Mouse (Mus musculus) gastrocnemius, postnatal 14 days (tissue): Measurements from ENCODE around the gene Krt42. TPM values are rescaled to one million over a fixed set of nuclear protein-coding genes. Genes with fewer than 3 reads are reported as not detected.
"Not testable (repeated sequence)": the region's sequence is repeated elsewhere in the genome, so short reads cannot be mapped to it uniquely, and the experiment has no call there.

ENCODE experiments used
- DNase-seq: peaks from one replicate; pipeline ENCODE4 v3.0.0; 2021; ENCODE audit warnings: mixed read lengths
- intact Hi-C: fragments of 180-260 bp; cut with DNase I; formaldehyde crosslinking; loops from one replicate; pipeline ENCODE4 v1.15.1; 2025; ENCODE audit warnings: low total_unique reads
- long read RNA-seq, 2 experiments: library from polyadenylated mRNA; stranded (forward); transcript quantifications; one replicate each; pipeline ENCODE4 v2.0.0; 2021
- total RNA-seq, 2 experiments: library from RNA; stranded (reverse); gene quantifications; 2 replicates each; pipeline ENCODE4 v1.2.3; 2021

Krt42 gene
- not detected for total RNA-seq
- long read RNA-seq, experiment 1 = 0 reads
- long read RNA-seq, experiment 2 = 0 reads

- no peak for DNase-seq
- intact Hi-C loops = loop anchor here (10.0 kb wide), 1 partner anchor 95 kb away; no protein-coding TSS in a partner anchor
Measured at GRCm38 (mm10) chr11:100269821-100270332, at the start of gene Krt42. Gene Krt42 (minus strand): TSS chr11:100269871.

GRCm38 (mm10) chr11:100318529-100319451 is 49.1 kb upstream of the Krt42 start:
- DNase-seq = no peak
- intact Hi-C loops = no loop called here

GRCm38 (mm10) chr11:100317826-100318380 is 48.2 kb upstream of the Krt42 start:
- DNase-seq = no peak
- intact Hi-C loops = no loop called here

DNA sequence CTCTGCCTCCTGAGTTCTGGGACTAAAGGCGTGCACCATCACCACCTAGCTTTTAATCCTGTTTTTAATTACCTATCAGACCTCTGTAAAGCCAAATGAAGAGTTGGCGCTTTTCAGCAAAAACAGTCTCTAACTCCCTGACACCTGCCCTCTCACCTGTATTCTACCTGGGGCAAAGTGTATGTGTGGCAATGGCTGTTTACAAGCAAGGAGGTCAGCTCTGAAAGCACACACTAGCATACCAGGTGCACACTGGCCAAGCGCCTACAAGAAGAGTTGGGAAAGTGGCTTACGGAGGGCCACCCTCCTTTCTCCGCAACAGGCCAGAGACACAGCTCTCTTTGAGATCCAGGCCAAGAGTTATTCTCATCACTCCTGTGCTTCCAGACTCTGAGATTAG is 45.8 kb upstream of the Krt42 start:
- no peak for DNase-seq
- intact Hi-C loops = no loop called here

DNA sequence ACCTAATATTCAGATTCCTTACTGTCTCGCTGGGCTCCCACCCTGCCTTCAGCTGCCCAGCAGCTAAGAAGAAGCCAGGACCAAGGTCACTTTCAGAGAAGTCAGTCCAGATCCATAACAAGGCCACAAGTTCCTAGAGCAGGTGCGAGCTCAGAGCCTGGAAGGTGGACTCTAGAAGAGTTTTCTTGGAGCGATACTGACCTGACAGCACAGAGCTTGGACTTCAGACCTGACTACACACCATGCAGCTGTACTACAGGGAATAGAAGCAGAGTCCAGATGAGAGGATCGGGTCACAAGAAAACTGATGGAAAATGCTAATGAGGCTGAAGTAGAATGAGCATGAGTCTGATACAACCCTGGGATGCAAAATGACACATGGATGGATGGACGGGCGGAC is 43.8 kb upstream of the Krt42 start:
- DNase-seq = no peak
- intact Hi-C loops = no loop called here

DNA sequence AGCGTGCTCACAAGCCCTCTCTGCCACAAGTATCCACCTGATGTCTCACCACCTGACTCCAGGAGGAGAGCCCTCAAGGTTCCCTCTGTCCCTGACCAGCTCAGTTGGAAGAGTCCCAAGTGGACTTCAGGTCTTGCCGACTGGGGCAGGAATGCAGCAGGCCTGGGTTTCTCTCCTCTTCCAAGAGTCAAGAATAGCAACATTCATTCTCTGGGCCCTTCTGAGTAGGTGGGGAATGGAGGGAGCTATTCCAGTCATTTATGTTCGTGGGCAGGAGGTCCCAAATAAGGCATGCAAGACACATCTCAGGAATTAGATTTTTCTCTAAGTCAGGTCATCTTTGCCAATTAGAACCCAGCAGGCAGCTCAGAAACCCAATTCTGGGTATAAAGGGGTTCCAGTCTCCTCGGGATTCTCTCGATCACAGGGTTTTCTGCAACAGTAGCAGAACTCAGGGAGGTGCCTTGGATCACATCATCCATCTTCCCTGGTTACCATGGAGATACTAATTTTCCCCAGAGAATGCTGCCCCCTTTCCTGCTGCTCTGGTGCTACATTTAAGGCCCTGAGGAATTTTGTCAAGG is 42.5 kb upstream of the Krt42 start:
- DNase-seq = no peak
- intact Hi-C loops = no loop called here

- DNase-seq = no peak
- intact Hi-C loops = no loop called here
Measured at GRCm38 (mm10) chr11:100311656-100312055, 42.0 kb upstream of the Krt42 start.

DNA sequence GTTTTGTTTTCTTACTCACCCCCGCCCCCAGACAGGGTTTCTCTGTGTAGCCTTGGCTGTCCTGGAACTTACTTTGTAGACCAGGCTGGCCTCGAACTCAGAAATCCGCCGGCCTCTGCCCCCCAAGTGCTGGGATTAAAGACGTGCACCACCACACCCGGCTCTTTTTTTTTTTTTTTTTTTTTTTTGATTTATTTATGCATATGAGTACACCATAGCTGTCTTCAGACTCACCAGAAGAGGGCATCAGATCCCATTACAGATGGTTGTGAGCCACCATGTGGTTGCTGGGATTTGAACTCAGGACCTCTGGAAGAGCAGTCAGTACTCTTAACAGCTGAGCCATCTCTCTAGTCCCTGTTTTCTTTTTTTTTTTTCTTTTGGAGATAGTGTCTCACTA is 39.0 kb upstream of the Krt42 start:
- intact Hi-C loops, DNase-seq: not testable (repeated sequence)

GRCm38 (mm10) chr11:100307900-100308299 is 38.2 kb upstream of the Krt42 start:
- DNase-seq = no peak
- intact Hi-C loops = no loop called here

DNA sequence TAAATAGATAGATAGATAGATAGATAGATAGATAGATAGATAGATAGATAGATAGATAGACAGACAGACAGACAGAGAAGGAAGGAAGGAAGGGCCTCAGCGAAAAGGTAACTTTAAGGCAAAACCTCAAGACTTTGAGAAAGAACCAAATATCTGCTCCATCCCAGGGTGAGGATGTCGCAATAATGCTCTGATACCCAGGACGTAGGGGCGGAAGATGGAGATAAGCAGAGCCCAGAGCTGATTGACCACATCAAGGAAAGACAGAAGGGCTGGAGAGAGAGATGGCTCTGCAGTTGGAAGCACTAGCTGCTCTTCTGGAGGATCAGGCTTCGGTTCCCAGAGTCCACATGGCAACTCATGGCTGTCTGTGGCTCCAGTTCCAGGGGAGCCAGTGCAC is 31.6 kb upstream of the Krt42 start:
- DNase-seq = no peak
- intact Hi-C loops = no loop called here

DNA sequence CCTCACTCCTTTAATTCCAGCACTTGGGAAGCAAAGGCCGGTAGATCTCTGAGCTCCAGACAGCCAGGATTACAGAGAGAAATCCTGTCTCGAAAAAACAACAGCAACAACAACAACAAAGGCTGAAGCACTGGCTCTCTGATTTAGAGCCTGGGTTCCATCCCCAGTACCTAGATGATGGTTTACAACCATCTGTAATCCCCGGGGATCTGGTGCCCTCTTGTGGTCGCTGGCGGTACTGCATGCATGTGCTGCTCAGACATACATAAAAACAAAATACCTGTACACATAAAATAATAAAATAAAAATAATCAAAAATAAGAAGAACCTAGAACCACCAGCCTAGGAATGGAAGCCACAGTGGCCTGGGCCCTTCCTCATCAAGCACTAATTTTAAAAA is 30.6 kb upstream of the Krt42 start:
- DNase-seq = peak; percentile 41
- intact Hi-C loops = no loop called here

DNA sequence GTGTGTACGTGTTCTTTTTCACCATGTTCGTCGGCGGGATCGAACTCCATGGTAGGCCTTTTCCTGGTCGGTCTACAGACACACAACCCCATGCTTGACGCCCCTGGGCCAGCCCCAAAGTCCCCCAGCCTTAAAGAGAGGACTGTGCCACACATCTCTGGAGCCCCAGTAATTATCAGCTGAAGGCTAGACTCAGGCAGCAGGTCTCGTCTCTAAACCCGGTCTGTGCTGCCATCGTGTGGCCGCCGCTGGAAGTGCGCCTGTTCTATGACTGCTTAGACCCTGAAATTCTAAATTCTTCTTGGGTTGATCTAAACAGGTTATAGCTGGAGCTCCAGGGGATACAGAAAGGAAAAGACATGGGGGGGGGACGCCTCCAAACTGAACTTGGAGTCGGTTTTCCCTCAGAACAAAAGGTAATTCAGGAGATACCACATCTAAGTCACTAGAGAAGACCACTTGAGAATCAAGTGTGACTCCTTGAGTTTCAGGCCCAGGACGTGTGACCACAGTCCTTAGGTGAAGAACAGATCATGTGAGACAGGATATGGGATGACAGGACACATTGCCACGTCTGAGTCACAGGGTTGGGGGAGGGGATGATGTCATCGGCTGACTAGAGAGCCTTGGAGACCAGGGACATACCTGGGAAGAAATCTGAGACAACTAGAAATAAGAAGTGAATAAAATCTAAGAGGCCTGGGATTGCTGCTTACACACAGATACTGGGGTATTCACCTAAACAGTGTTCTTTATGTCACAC is 28.8 kb upstream of the Krt42 start:
- intact Hi-C loops = loop anchor here (10.0 kb wide), 1 partner anchor 834 kb away; no protein-coding TSS in a partner anchor
- peak; percentile 74 for DNase-seq

- intact Hi-C loops = loop anchor here (10.0 kb wide), 1 partner anchor 833 kb away; no protein-coding TSS in a partner anchor
- no peak for DNase-seq
Measured at GRCm38 (mm10) chr11:100297801-100298200, 28.1 kb upstream of the Krt42 start.

DNA sequence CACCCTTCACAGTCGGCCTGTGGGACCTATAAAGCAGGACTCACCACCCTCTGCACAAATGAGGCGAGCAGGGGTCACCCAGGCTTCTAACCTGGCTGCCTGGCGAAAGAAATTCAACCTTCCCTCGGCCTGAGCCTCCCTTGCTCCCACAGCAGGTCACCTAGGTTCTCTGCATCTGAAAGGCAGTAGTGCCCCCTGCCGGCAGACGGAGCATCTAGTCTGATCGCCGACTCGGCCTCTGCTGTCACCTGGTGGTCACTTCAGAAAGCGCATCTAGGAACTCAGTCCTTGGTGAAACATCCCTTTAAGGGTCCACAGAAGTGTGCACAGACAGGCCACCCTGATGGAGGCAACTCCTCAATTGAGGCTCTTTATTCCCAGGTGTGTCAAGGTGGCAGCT is 25.6 kb upstream of the Krt42 start:
- peak; percentile 78 for DNase-seq

DNA sequence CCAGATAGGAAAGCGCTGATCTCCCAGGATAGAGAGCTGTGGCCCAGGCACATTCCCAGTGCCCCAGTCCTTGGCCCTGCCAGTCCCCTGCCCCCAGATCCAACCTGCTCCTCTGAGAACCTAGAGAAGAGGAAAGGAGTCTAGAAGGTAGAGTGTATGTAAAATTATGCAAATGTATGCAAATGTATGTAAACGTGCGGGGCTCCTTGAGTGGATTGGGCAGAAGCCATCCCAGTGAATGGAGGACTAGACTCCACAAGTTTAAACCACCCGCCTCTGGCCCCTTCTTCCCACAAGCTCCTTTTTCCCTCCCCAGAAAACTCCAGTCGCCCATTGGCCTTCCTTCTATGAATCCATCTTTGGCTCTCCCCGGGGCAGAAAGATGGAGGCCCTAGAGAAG is 23.2 kb upstream of the Krt42 start:
- DNase-seq = no peak
- intact Hi-C loops = loop anchor here (10.0 kb wide), 1 partner anchor 828 kb away; no protein-coding TSS in a partner anchor

More for the DNA sequence above, 25.6 kb upstream of the Krt42 start:
- intact Hi-C loops = loop anchor here (10.0 kb wide), 1 partner anchor 831 kb away; no protein-coding TSS in a partner anchor

GRCm38 (mm10) chr11:100290235-100290634 is 20.6 kb upstream of the Krt42 start:
- intact Hi-C loops = loop anchor here (10.0 kb wide), 1 partner anchor 825 kb away; no protein-coding TSS in a partner anchor
- DNase-seq = no peak

DNA sequence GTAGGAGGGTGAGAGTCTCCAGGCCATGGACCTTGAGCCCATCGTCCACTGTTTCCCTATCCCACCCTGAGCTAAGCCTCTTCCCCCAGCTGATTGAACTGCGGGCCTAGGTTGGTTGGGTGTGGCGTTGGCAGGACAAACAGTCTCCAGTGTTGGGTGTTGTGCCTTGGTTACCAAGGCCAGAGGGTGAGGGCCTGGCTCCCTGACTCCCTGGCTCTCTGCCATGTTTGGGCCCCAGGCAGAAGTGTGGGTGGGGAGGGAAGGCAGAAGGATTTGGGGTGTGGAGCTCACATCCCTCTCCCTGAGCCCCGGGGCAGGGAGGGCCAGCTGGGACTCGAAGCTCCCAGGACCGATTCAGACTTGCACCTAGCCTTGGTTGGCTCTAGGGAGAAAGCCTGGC is 19.3 kb upstream of the Krt42 start:
- no peak for DNase-seq
- intact Hi-C loops = no loop called here

DNA sequence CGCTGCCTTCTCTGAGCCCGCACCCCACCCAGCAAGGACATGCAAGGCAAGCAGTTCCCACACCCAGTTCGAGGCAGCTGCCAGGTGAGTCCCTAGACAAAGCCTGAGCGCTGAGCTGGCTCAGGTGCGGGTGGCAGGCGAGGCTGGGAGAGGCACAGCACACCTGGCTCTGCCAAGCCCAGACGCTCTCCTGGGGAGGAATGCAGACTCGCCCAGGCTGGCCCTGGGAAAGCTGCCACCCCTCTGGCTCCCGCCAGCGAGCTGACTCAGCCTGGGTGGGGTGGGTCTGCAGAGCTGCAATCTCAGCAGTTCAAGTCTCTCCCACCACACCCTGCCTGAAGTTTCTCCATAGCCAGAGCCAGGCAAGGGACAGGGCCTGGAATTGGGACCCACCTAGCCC is 17.4 kb upstream of the Krt42 start:
- DNase-seq = peak; percentile 75
- intact Hi-C loops = no loop called here

DNA sequence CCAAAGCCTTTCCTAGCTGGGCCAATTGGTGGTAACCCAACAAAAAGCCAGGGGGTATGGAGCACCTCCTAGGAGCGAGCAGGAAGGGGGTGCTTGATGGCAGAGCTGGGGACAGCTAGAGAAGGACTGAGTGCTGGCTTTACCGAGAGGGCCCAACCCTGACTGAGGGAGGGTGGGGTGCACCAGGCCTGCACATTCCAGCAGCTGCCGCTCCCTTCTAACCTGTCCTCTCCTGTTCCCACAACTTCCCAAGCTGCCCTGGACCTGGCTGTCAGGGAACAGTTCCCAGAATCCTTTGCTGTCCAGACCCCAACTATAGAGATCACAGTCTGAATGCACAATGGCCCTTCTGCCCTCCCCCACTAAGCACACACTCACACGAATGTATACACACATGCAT is 15.3 kb upstream of the Krt42 start:
- intact Hi-C loops = no loop called here
- no peak for DNase-seq
